Mouse (Mus musculus) large intestine, adult 2 months (tissue): Measurements from ENCODE around the gene Irgq. TPM values are rescaled to one million over a fixed set of nuclear protein-coding genes. Genes with fewer than 3 reads are reported as not detected.
"Not testable (repeated sequence)": the region's sequence is repeated elsewhere in the genome, so short reads cannot be mapped to it uniquely, and the experiment has no call there.

ENCODE experiments used
- DNase-seq: peaks from one replicate; pipeline ENCODE4 v3.0.0-alpha.2; 2012; ENCODE audit warnings: low read depth, low spot score
- WGBS: fragments of 180-500 bp; shearing (Covaris S2); methylation state at CpG from one replicate; pipeline ENCODE4 v1.1.7; 2018; 5-methylcytosine and 5-hydroxymethylcytosine counted together
- polyA plus RNA-seq: library from polyadenylated mRNA; depleted of rRNA; stranded (reverse); fragments of >200 nt; gene quantifications from 2 replicates; pipeline ENCODE4 v1.2.3, GENCODE M21; 2012; rRNA removed

Irgq gene
- 7.6 and 10.8 TPM in 2 replicates for polyA plus RNA-seq

DNA sequence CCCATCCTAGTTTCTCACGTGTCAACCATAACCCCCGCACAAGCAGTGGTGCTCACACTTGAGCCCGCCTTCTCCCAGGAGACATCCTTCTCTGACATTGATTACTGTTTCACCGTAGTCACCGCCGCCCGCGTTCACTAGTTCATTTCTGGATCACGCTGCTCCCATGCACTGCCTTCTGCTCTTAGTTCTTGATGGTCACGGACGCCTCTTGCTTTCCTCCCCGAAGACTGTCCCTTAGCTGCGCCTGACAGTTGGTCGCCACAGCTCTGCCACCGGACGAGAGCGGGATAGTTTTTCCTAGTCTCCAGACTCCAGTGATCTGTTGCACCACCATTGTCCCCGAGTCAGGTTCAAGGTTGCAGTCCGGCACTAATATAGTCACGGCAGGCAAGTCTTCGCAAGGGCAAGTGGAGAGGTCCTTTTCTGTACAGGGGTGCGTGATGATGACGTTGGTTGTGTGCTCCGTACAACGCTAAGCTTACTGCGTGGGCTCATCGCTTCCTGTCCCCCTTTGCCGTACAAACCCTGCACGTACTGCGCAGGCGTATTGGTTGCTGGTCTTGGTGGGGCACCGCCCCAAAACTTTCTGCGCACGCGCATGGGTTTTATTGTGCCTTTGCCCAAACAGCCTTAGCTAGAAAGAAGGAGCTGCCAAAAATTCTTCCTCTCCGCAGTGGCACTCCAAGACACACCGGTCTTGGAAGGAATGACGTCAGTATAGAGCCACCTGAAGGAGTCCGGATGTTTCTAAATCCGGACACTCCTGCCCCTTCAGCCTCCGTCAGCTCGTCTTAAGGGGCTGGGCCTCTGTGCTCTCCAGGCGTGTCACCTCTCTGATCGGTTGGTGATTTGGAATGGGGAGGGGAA is at the start of gene Irgq:
Irgq (plus strand) TSS at position 628 of the 870 bp plus-strand sequence.
- WGBS = under 1% methylated on average over 44 of the region's 44 CpGs
- peak; percentile 100 for DNase-seq

- no peak for DNase-seq
- WGBS = 13% methylated on average over 14 of the region's 14 CpGs
Measured at GRCm38 (mm10) chr7:24480986-24481473, 49.5 kb upstream of the Irgq start.

- 1% methylated on average over 71 of the region's 83 CpGs for WGBS
- no peak for DNase-seq
Measured at GRCm38 (mm10) chr7:24481474-24482207, 48.8 kb upstream of the Irgq start, which contains the start of gene Cadm4. Gene Cadm4, plus strand, starts transcription at chr7:24482023.

DNA sequence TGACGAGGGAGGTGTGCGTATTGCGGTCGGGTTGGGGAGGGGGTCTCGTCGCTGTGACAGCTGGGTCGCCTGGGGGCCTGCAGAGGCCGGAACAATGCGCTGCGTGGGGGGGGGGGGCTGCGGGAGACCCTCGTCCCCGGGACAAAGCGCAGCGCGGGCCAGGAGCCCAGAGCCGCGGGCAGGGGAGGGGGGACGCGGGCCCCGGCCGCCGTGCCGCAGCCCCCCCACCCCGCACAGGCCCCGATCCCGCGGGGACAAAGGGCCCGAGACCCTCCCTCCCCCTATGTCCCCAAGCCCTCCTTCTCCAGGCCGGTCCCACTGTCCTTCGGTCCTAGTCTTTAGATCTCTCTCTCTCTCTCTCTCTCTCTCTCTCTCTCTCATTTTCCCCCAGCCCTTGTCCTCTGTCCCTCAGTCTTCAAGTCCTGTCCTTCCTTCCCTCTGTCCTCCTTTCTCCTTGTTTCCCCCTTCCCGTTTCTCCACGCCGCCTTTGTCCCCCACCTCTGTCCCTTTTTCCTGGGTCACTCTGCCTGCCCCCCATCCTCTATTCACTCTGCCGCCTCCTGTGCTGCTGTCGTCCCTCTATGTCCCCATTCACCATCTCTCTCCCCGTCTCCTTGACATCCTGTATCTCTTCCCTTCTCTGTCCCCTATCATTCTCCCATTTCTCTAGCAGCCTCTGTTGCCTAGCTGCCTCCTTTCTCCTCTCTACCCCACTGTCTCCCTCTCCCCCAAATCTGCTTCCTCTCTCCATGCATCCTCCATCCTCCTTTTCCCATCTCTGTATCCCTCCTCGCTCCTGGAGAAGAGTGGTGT is 48.1 kb upstream of the Irgq start:
- 5% methylated on average over 24 of the region's 38 CpGs for WGBS

GRCm38 (mm10) chr7:24483291-24483690 is 47.2 kb upstream of the Irgq start:
- WGBS = 41% methylated on average over 6 of the region's 6 CpGs
- not testable (repeated sequence) for DNase-seq

More for the DNA sequence above, 48.1 kb upstream of the Irgq start:
- no peak for DNase-seq

GRCm38 (mm10) chr7:24485481-24485880 is 45.0 kb upstream of the Irgq start:
- DNase-seq = no peak
- 79% methylated on average over 9 of the region's 9 CpGs for WGBS

- 53% methylated on average over 9 of the region's 9 CpGs for WGBS
- no peak for DNase-seq
Measured at GRCm38 (mm10) chr7:24486654-24487130, 43.8 kb upstream of the Irgq start.

GRCm38 (mm10) chr7:24487403-24487802 is 43.1 kb upstream of the Irgq start:
- no peak for DNase-seq
- WGBS = 29% methylated on average over 3 of the region's 3 CpGs

DNA sequence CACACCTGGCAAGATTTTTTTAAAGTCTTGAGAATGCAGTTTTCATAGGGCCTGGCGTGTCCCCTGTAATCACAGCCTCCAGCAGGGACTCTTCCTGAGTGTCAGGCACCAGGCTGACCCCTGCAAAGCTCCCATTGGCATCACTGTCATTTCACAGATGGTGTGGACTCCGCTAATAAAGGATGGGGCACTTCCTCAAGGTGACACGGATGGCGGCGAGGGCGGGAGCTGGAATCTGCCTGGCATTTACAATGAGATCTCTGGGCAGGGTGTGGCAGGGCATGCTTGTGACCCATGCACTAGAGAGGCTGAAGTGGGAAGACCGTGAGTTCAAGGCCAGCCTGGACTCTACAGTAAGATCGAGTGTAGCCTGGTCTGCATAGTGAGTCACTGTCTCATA is 42.2 kb upstream of the Irgq start:
- no peak for DNase-seq
- WGBS = 60% methylated on average over 8 of the region's 8 CpGs

DNA sequence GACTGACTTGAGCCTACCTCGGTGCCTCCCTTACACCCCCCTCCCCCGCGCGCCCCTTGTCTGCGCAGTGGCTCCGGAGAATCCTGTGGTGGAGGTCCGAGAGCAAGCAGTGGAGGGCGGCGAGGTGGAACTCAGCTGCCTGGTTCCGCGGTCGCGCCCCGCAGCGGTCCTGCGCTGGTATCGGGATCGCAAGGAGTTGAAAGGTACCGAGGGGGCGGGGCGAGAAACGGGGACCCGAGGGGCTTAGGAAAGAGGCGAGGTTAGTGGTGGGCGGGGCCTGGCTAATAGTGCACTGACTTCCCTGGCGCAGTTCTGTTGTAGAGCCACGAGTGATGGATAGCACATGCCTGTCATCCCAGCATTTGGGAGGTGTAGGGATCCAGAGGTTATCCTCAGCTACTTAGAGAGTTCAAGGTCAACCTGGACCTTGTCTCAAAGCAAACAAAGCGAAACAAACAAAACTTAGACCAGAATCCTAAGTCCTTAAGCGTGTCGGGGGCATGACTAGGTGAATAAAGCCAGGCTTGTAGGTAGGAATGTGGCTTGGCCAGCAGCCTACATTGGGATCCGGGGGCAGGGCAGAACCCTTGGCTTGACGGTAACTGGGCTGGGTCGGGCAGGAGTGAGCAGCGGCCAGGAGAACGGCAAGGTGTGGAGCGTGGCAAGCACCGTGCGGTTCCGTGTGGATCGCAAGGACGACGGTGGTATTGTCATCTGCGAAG is 30.5 kb upstream of the Irgq start:
- DNase-seq = no peak
- 10% methylated on average over 42 of the region's 43 CpGs for WGBS

- 35% methylated on average over 7 of the region's 7 CpGs for WGBS
- DNase-seq = no peak
Measured at GRCm38 (mm10) chr7:24500929-24501328, 29.6 kb upstream of the Irgq start.

DNA sequence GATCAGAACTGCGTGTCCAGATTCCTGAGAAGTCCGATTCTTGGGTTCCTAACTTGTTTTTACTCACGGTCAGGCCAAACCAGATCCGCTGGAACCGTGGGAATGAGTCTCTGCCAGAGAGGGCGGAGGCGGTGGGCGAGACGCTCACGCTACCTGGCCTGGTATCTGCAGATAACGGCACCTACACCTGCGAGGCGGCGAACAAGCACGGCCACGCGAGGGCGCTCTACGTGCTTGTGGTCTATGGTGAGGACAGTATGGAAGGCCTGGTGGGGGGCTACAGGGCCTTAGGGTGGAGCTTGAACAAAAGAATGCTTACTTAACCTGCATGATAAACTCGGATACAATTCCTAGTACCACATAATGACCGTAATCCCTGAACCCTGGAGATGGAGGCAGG is 29.0 kb upstream of the Irgq start:
- no peak for DNase-seq
- 53% methylated on average over 21 of the region's 21 CpGs for WGBS

DNA sequence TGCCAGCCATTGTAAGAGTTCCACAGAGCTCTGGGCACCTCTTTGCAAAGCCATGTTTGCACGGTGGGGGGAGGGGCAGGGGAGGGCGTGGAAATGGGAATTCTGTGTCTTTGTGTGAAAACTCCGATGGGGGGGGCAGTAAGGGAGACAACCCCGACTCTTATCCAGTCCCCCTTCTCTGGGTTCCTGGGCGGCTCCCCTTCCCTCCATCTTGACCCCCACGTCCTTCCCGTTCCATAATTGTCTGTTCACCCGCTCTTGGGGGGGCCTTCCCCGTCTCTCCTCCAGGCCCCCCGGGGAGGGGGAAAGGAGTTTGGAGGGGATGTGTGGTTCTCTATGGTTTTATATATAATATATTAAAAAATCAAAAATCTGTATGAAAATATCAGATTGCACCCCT is 26.5 kb upstream of the Irgq start:
- 15% methylated on average over 10 of the region's 10 CpGs for WGBS
- no peak for DNase-seq

GRCm38 (mm10) chr7:24504868-24505267 is 25.6 kb upstream of the Irgq start:
- 43% methylated on average over 4 of the region's 4 CpGs for WGBS
- no peak for DNase-seq

GRCm38 (mm10) chr7:24505447-24506064 is 24.9 kb upstream of the Irgq start:
- DNase-seq = no peak
- WGBS = 59% methylated on average over 15 of the region's 15 CpGs

DNA sequence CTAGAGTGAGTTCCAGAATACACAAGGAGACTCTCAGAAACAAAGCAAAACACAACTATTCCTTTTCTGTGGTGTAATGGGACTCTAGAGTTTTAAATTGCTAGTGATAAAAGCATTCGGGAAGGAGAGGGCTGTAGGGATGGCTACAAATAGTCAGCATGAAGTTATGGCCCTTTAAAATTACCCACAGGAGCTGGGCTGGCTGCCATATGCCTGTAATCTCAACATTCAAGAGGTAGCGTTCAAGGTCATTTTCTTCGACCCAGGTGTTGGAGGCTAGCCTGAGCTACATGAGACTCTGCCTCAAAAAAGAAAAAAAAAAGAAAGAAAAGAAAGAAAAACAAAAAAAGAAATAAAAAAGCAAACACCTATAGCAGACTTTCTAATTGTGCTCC is 24.4 kb upstream of the Irgq start:
- no peak for DNase-seq
- 4% methylated on average over 3 of the region's 3 CpGs for WGBS

GRCm38 (mm10) chr7:24506476-24506837 is 24.0 kb upstream of the Irgq start:
- DNase-seq = no peak
- 2% methylated on average over 12 of the region's 12 CpGs for WGBS

DNA sequence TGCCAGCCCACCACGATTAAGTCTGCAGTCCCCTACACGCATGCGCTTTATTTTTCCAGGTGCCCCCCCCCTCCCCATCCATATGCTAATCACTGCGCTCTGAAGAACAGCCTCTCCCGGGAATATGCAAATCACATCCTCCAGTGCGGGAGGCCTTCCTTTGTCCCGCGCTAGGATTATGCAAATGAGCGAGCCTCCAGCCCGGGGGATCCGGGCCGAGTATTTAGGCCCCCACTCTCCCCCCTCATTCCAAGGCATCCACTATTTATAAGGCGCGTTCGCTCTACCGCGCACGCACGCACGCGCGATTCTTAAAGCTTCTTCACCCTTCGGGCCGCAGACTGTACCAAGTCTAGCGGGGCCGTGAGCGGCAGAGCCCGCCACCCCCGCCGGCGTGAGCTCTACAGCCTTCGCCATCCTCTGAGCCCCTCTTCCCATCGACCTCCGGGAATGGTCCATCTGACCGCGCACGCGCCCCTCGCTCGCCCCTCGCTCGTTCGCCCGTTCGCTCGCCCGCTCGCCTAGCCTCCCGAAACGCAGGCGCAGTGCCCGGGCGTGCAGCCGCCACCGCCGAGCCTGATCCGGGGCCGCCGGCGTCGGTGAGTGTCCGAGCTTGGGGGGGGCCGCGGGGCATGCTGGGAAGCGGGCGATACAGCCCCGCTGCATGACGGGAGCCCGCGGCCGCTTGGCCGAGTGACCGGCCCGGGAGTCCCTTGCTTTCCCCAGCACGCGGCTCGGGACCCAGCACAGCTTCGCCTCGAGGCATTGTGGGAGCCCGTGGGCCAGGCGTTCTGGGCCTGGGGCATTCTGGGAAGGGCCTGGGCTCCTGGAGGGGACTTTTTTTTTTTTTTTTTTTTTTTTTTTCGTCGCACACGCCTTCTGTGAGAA is 23.4 kb upstream of the Irgq start, which contains the start of gene Zfp428:
Zfp428 (plus strand) TSS at position 169 of the 888 bp plus-strand sequence.
- WGBS = under 1% methylated on average over 84 of the region's 84 CpGs
- DNase-seq = peak; percentile 61
